Mouse (Mus musculus) heart, postnatal 0 days (tissue): ENCODE results near the gene Fam178b. TPM values are rescaled to one million over a fixed set of nuclear protein-coding genes. Genes with fewer than 3 reads are reported as not detected.
A peak's percentile ranks its signal among the peaks of the same experiment; 100 is the strongest.

Experiments used
- ATAC-seq: fragments of 200-750 bp; cut with Nextera tagmentation; 2 replicates; pipeline ENCODE4 v1.8.0; 2017; ENCODE audit warnings: low read depth, moderate number of reproducible peaks, moderate library complexity; ENCODE audit not compliant: insufficient read depth
- DNase-seq: peaks from one replicate; pipeline ENCODE4 v3.0.0-alpha.2; 2016; ENCODE audit warnings: low spot score
- H3K27ac ChIP-seq: fragments of 300-500 bp; sonication (generic); 2 replicates; pipeline ENCODE4 v1.5.1; 2014; ENCODE audit warnings: low read depth, mild to moderate bottlenecking
- H3K27me3 ChIP-seq: fragments of 300-500 bp; sonication (generic); 2 replicates; pipeline ENCODE4 v1.6.1; 2014; ENCODE audit warnings: low read length, mixed read lengths; ENCODE audit not compliant: control insufficient read depth, insufficient read depth
- H3K36me3 ChIP-seq: fragments of 300-500 bp; sonication (generic); replicated peaks from 2 replicates; pipeline ENCODE4 v1.6.1; 2014; ENCODE audit warnings: low read length, mixed read lengths; ENCODE audit not compliant: control insufficient read depth, insufficient read depth
- H3K4me1 ChIP-seq: fragments of 300-500 bp; sonication (generic); 2 replicates; pipeline ENCODE4 v1.6.1; 2014; ENCODE audit warnings: antibody characterized with exemption; ENCODE audit not compliant: control insufficient read depth, insufficient read depth
- H3K4me2 ChIP-seq: fragments of 300-500 bp; sonication (generic); 2 replicates; pipeline ENCODE4 v1.6.1; 2014; ENCODE audit warnings: low read depth, mild to moderate bottlenecking, low read length, moderate library complexity
- H3K4me3 ChIP-seq: fragments of 300-500 bp; sonication (generic); 2 replicates; pipeline ENCODE4 v1.5.1; 2014; ENCODE audit warnings: low read depth, low read length
- H3K9ac ChIP-seq: fragments of 300-500 bp; sonication (generic); replicated peaks from 2 replicates; pipeline ENCODE4 v1.6.1; 2014; ENCODE audit warnings: low read depth, low read length, mixed read lengths
- H3K9me3 ChIP-seq: fragments of 300-500 bp; sonication (generic); replicated peaks from 2 replicates; pipeline ENCODE4 v1.6.1; 2016; ENCODE audit warnings: low read length; ENCODE audit not compliant: control insufficient read depth
- CTCF ChIP-seq: IDR thresholded peaks from 2 replicates; pipeline ENCODE4 v1.5.1; 2016; ENCODE audit warnings: antibody characterized with exemption, control low read depth, low read depth
- EP300 ChIP-seq: IDR thresholded peaks from 2 replicates; pipeline ENCODE4 v1.6.1; 2016; ENCODE audit warnings: antibody characterized with exemption, low read depth
- WGBS: fragments of 180-500 bp; shearing (Covaris S2); extraction: QIAGEN DNeasy Blood & Tissue Kit; methylation state at CpG from one replicate; pipeline ENCODE4 v1.1.7; 2014; 5-methylcytosine and 5-hydroxymethylcytosine counted together
- polyA plus RNA-seq: library from polyadenylated mRNA; unstranded; fragments of >200 nt; fragmentation: Nextera tagmentation; extraction: Ambion mirVana; gene quantifications from 2 replicates; pipeline ENCODE4 v1.2.1, GENCODE M21; 2015
- total RNA-seq: library from RNA; depleted of rRNA; stranded (reverse); fragments of >200 nt; gene quantifications from 2 replicates; pipeline ENCODE4 v1.2.3, GENCODE M21; 2014; ENCODE audit warnings: low replicate concordance

Fam178b gene
- total and polyA plus RNA-seq, 2 experiments from 2014 or later, result 0.81 TPM; not detected in 1

DNA sequence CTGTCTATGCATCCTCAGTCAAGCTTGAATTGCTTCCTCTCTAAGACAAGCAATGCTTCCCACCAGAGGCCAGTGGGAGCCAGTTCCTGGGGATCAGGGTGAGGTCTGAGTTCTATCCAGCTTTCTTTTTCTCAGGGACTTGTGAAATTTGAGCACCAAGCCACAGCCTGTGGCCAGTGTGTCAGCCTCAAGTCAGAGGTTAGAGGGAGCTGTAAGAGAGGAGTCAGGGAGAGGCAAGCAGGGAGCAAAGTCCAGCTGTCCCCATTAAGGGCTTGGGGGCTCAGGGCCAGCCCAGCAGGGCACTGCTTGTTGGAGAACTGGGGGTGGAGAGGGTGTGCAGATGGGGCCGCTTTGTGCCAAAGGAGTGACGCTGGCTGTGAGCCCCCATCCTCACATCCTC, 119.8 kb downstream of the Fam178b start:
- WGBS, result 81% methylated on average over 2 of the region's 2 CpGs
- H3K4me3 ChIP-seq, result no peak overlapping the region
- ATAC-seq (no peak), DNase-seq (no peak)
- TF ChIP-seq EP300 (no peak), CTCF (no peak)
- no peaks in the 10 kb centered on the region for H3K36me3 ChIP-seq
- H3K9ac ChIP-seq, result no peak overlapping the region
- H3K4me2 ChIP-seq, result no peak overlapping the region
- H3K4me1 ChIP-seq, result peaks cover 25% of the 10 kb centered on the region; the same call in 1 of the 2 replicates
- no peaks in the 10 kb centered on the region for H3K9me3 ChIP-seq
- H3K27me3 ChIP-seq, result no peaks in the 10 kb centered on the region
- H3K27ac ChIP-seq, result no peak overlapping the region

DNA sequence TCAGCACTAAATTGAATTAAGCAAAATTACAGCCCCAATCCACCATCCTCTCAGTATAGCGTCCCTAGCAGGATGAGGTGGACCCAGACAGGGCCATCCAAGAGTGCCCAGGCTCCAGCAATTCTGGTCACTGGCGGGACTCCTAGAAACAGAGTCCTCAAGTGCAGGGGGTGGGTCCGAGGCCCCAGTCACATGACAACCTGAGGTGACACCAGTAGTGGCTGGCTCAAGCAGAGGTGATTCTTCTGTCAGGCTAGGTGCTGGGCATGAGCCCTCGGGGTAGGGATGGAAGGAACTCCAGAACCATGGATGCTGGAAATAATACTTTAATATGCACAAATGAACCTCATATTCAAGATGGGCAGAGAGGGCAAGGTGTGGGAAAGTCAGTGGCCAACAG, 120.6 kb downstream of the Fam178b start:
- TF ChIP-seq EP300, result no peak
- no peak for TF ChIP-seq CTCF
- Histone ChIP-seq H3K4me3 (no peak overlapping the region), H3K27me3 (no peaks in the 10 kb centered on the region), H3K9ac (no peak overlapping the region), H3K9me3 (no peaks in the 10 kb centered on the region), H3K27ac (no peak overlapping the region), H3K36me3 (no peaks in the 10 kb centered on the region), H3K4me1 (peaks cover 25% of the 10 kb centered on the region; the same call in 1 of the 2 replicates), H3K4me2 (no peak overlapping the region)
- ATAC-seq, result no peak
- 54% methylated on average over 4 of the region's 4 CpGs for WGBS
- no peak for DNase-seq

DNA sequence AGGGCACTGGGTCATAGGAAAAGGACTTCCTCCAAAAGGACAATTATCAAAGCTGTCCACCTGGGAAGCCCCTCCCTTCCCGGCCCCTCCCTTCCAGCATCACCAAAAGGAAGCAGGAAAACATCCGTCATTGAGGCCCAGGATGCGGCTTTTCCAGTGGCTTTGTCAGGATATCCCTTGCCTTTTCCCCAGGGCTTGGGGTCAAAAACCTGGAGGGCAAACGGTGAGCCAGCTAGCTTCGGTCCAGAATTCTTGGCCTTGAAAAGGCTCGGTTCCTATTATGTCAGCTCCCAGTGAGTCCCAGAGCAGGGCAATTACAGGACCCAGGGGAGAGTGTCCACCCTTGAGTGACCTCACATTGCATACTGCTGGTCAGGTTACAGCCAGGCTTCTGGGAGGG, 122.1 kb downstream of the Fam178b start:
- ATAC-seq, result no peak
- no peak for DNase-seq
- H3K36me3 ChIP-seq, result no peaks in the 10 kb centered on the region
- no peak overlapping the region for H3K4me2 ChIP-seq
- 61% methylated on average over 6 of the region's 6 CpGs for WGBS
- H3K4me1 ChIP-seq, result peaks cover 26% of the 10 kb centered on the region; the same call in 1 of the 2 replicates
- no peaks in the 10 kb centered on the region for H3K9me3 ChIP-seq
- H3K9ac ChIP-seq, result no peak overlapping the region
- no peak overlapping the region for H3K4me3 ChIP-seq
- H3K27me3 ChIP-seq, result no peaks in the 10 kb centered on the region
- H3K27ac ChIP-seq, result no peak overlapping the region
- TF ChIP-seq CTCF, result no peak
- TF ChIP-seq EP300, result 0 out of 2 replicates have a peak, but pooled peaks have one; percentile 38

DNA sequence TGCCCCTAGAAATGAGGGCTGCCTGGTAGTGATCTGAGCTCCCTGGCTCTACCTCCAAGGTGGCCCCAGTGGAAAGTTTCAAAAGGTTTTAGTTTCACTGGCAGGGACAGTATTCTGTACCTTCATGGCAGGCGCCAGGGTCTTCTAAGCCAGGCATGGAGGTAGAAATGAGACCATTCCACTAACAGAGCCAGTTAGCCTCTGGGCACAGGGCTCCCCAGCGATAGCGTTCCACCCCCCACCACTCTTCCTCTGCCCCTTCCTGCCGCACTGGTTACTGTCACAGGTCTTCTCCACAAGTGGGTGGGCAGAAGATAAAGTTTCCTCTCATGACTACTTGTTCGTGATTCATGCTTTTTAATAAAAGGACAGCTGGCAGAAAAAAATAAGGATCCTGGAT, 123.1 kb downstream of the Fam178b start:
- Histone ChIP-seq H3K9ac (no peak overlapping the region), H3K4me3 (no peak overlapping the region), H3K27ac (no peak overlapping the region), H3K9me3 (no peaks in the 10 kb centered on the region), H3K27me3 (no peaks in the 10 kb centered on the region), H3K36me3 (peaks cover under 1% of the 10 kb centered on the region; the same call in 1 of the 2 replicates), H3K4me2 (no peak overlapping the region), H3K4me1 (peaks cover 34% of the 10 kb centered on the region; the same call in 1 of the 2 replicates)
- ATAC-seq (no peak), DNase-seq (no peak)
- no peak for TF ChIP-seq CTCF
- TF ChIP-seq EP300, result no peak
- WGBS, result 65% methylated on average over 5 of the region's 5 CpGs

DNA sequence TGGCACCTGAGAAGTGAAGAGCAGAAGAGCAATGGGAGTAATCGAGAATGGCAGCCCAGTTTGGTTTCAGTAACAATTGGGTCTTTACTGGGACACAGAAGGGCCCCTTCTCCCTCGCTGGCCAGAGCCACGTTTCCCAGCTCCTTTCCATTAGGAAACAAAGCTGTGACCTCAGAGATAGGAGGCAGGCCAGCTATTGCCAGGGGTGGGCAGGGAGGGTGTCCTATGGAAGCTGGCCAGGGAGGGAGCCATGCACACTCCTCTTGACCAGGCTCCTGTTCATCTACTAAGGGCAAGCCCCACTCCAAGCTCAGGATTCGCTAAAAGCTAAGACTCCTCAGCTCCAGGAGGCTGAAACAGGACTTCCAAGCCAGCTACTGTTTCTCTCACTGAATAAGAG, 123.7 kb downstream of the Fam178b start:
- H3K4me1 ChIP-seq, result peaks cover 29% of the 10 kb centered on the region; the same call in 1 of the 2 replicates
- WGBS, result 20% methylated on average over 4 of the region's 4 CpGs

More for the DNA sequence above, 123.7 kb downstream of the Fam178b start:
- DNase-seq (peak; percentile 62), ATAC-seq (no peak)
- Histone ChIP-seq H3K27ac (peak overlapping the region; percentile 95), H3K4me3 (0 out of 2 replicates have a peak overlapping the region, but pooled peaks have one; percentile 83), H3K27me3 (no peaks in the 10 kb centered on the region), H3K4me2 (peak overlapping the region; percentile 90), H3K9me3 (no peaks in the 10 kb centered on the region), H3K36me3 (peaks cover 6% of the 10 kb centered on the region), H3K9ac (peak overlapping the region; percentile 83)
- peak; percentile 21; the same call in 1 of the 2 replicates for TF ChIP-seq CTCF
- no peak for TF ChIP-seq EP300
